Mouse (Mus musculus) NIH3T3 (cell line): Measurements from ENCODE around the gene Ccdc87.
A peak's percentile ranks its signal among the peaks of the same experiment; 100 is the strongest.

Experiments used
- DNase-seq: peaks from one replicate; pipeline ENCODE4 v3.0.0-alpha.2; 2012; ENCODE audit warnings: low read depth

The Ccdc87 gene

GRCm38 (mm10) chr19:4839149-4839548 is at the start of gene Ccdc87, which contains the start of gene Ccs:
Ccdc87 (plus strand) TSS chr19:4839366.
Ccs (minus strand) TSS chr19:4839332.
- DNase-seq: peak; percentile 99

GRCm38 (mm10) chr19:4793281-4793830 is 45.8 kb upstream of the Ccdc87 start:
- DNase-seq: peak; percentile 67

- DNase-seq: peak; percentile 100
These were observed 45.2 kb upstream of the Ccdc87 start, which contains the start of gene Rbm4 for GRCm38 (mm10) chr19:4793831-4794422. Rbm4 (minus strand) TSS chr19:4793901.

GRCm38 (mm10) chr19:4795929-4796328 is 43.2 kb upstream of the Ccdc87 start:
- DNase-seq: no peak

GRCm38 (mm10) chr19:4797846-4798245 is 41.3 kb upstream of the Ccdc87 start:
- DNase-seq: no peak

- DNase-seq: no peak
These were observed 40.1 kb upstream of the Ccdc87 start for GRCm38 (mm10) chr19:4799083-4799482.

GRCm38 (mm10) chr19:4802691-4803091 is 36.5 kb upstream of the Ccdc87 start:
- DNase-seq: no peak

- no peak for DNase-seq
These were observed 35.9 kb upstream of the Ccdc87 start for GRCm38 (mm10) chr19:4803283-4803682.

- DNase-seq: no peak
These were observed 28.9 kb upstream of the Ccdc87 start for GRCm38 (mm10) chr19:4810309-4810708.

GRCm38 (mm10) chr19:4810746-4811062 is 28.5 kb upstream of the Ccdc87 start:
- DNase-seq: no peak

- DNase-seq: peak; percentile 100
These were observed 27.9 kb upstream of the Ccdc87 start, which contains the start of the genes Gm21992 and Rbm14 for GRCm38 (mm10) chr19:4811063-4811908. Gm21992 (minus strand) TSS chr19:4811612. Rbm14 (minus strand) TSS chr19:4811634.

- DNase-seq: no peak
These were observed 27.3 kb upstream of the Ccdc87 start for GRCm38 (mm10) chr19:4811909-4812242.

GRCm38 (mm10) chr19:4812334-4812949 is 26.7 kb upstream of the Ccdc87 start:
- peak; percentile 73 for DNase-seq

GRCm38 (mm10) chr19:4813015-4813414 is 26.2 kb upstream of the Ccdc87 start:
- peak; percentile 47 for DNase-seq

- no peak for DNase-seq
These were observed 21.9 kb upstream of the Ccdc87 start for GRCm38 (mm10) chr19:4817182-4817835.

GRCm38 (mm10) chr19:4820678-4821303 is 18.4 kb upstream of the Ccdc87 start:
- DNase-seq: peak; percentile 56

- no peak for DNase-seq
These were observed 10.6 kb upstream of the Ccdc87 start for GRCm38 (mm10) chr19:4828444-4829114.

GRCm38 (mm10) chr19:4829156-4829555 is 10.0 kb upstream of the Ccdc87 start:
- no peak for DNase-seq

GRCm38 (mm10) chr19:4833977-4834376 is 5.2 kb upstream of the Ccdc87 start:
- DNase-seq: no peak

GRCm38 (mm10) chr19:4836096-4836495 is 3.1 kb upstream of the Ccdc87 start:
- no peak for DNase-seq

GRCm38 (mm10) chr19:4837049-4837448 is 2.1 kb upstream of the Ccdc87 start:
- no peak for DNase-seq
